Mouse (Mus musculus): ENCODE results near the gene Sgsm1. TPM values are rescaled to one million over a fixed set of nuclear protein-coding genes. Genes with fewer than 3 reads are reported as not detected.
"Not testable (repeated sequence)": the region's sequence is repeated elsewhere in the genome, so short reads cannot be mapped to it uniquely, and the experiment has no call there.

The Sgsm1 gene
- polyA plus RNA-seq, 1 experiment from 2014 or later, result 7.1 TPM

- Histone ChIP-seq H3K36me3 (ENCODE audit: control insufficient read depth, insufficient read depth, low read length) (no peaks in the 10 kb centered on the region), H3K4me1 (ENCODE audit: control insufficient read depth, insufficient read depth, low read length) (no peaks in the 10 kb centered on the region), H3K4me2 (ENCODE audit: low read depth, low read length) (no peak overlapping the region), H3K9ac (ENCODE audit: low read length) (no peak overlapping the region), H3K4me3 (replicated peaks; ENCODE audit: low read length) (no peak overlapping the region), H3K9me3 (replicated peaks; ENCODE audit: control insufficient read depth, low read length) (no peaks in the 10 kb centered on the region), H3K27me3 (ENCODE audit: control insufficient read depth, insufficient read depth, low read length) (peaks cover 46% of the 10 kb centered on the region), H3K27ac (ENCODE audit: low read length) (no peak overlapping the region)
- ATAC-seq (ENCODE audit: insufficient read depth, low FRiP score), result no peak
- 29% methylated on average over 13 of the region's 13 CpGs for WGBS
These were observed 38.0 kb upstream of the Sgsm1 start for GRCm38 (mm10) chr5:113348597-113348996.

DNA sequence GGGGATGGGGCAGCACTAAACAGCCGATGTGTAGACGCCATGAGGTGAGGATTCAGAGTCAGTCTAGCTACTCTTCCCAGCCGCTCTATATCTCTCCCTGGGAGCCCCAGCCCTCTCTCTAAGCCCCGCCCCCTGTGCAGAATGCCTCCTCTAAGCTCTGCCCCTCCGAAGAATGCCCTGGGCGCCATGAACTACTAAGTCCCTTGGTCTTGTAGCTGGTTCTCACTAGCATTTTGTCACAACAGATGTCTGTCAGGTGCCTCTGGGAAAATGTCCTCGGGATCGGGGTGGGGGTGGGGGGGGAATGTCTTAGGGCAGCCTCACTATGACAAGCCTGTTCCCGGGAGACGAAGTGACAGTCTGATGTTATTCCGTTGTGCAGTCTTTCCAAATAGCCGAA, 37.0 kb upstream of the Sgsm1 start:
- Histone ChIP-seq H3K9ac (ENCODE audit: low read length) (no peak overlapping the region), H3K27ac (ENCODE audit: low read length) (no peak overlapping the region), H3K9me3 (replicated peaks; ENCODE audit: control insufficient read depth, low read length) (no peaks in the 10 kb centered on the region), H3K27me3 (ENCODE audit: control insufficient read depth, insufficient read depth, low read length) (peaks cover 46% of the 10 kb centered on the region), H3K4me1 (ENCODE audit: control insufficient read depth, insufficient read depth, low read length) (no peaks in the 10 kb centered on the region), H3K4me3 (replicated peaks; ENCODE audit: low read length) (no peak overlapping the region), H3K4me2 (ENCODE audit: low read depth, low read length) (no peak overlapping the region), H3K36me3 (ENCODE audit: control insufficient read depth, insufficient read depth, low read length) (no peaks in the 10 kb centered on the region)
- ATAC-seq (ENCODE audit: insufficient read depth, low FRiP score), result no peak
- WGBS, result 41% methylated on average over 12 of the region's 12 CpGs

DNA sequence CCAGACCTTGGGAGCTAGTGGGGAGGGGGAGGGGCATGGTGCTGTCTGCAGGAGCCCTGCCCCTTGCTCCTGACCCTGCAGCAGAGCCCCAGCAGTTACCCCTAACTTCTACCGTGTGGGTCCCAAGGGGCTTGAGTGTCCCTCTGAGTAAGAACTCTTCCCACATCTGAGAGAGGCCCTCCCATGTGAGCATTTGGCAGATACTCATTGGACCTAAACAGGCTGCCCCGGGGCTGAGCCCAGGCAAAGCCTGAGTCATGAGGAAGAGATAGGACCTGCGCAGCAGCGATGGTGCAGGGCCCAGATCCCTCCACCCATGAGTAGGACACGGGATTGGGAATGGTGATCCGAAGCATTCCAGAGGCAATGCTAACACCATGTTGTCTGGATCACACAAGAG, 36.1 kb upstream of the Sgsm1 start:
- H3K4me3 ChIP-seq (replicated peaks; ENCODE audit: low read length); H3K36me3 ChIP-seq (ENCODE audit: control insufficient read depth, insufficient read depth, low read length); H3K9me3 ChIP-seq (replicated peaks; ENCODE audit: control insufficient read depth, low read length); ATAC-seq (ENCODE audit: insufficient read depth, low FRiP score); H3K4me2 ChIP-seq (ENCODE audit: low read depth, low read length); H3K27ac ChIP-seq (ENCODE audit: low read length); H3K4me1 ChIP-seq (ENCODE audit: control insufficient read depth, insufficient read depth, low read length); H3K9ac ChIP-seq (ENCODE audit: low read length): not testable (repeated sequence)
- 34% methylated on average over 6 of the region's 6 CpGs for WGBS
- peaks cover 46% of the 10 kb centered on the region for H3K27me3 ChIP-seq (ENCODE audit: control insufficient read depth, insufficient read depth, low read length)

DNA sequence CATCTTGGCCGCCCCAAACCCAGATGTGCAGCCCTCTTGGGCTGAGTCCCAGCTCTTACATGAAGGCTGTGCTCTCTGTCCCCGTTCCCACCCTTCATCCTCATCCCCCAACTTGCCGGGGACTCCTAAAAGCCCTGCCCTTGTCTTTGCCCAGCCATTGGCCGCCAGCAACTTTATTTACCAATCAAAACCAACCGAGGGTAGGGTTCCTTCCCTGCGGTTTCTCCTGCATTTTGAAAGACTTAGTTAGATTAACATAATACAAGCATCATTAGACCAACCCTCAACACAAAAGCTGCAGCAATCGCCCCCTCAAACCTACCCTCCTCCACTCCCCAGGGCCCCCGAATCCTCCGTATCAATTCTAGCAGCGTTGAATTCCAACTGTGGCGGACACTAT, 35.2 kb upstream of the Sgsm1 start:
- Histone ChIP-seq H3K9me3 (replicated peaks; ENCODE audit: control insufficient read depth, low read length) (no peaks in the 10 kb centered on the region), H3K4me1 (ENCODE audit: control insufficient read depth, insufficient read depth, low read length) (no peaks in the 10 kb centered on the region), H3K36me3 (ENCODE audit: control insufficient read depth, insufficient read depth, low read length) (no peaks in the 10 kb centered on the region), H3K4me3 (replicated peaks; ENCODE audit: low read length) (no peak overlapping the region), H3K9ac (ENCODE audit: low read length) (no peak overlapping the region), H3K4me2 (ENCODE audit: low read depth, low read length) (no peak overlapping the region), H3K27me3 (ENCODE audit: control insufficient read depth, insufficient read depth, low read length) (peaks cover 46% of the 10 kb centered on the region), H3K27ac (ENCODE audit: low read length) (no peak overlapping the region)
- no peak for ATAC-seq (ENCODE audit: insufficient read depth, low FRiP score)
- WGBS, result 12% methylated on average over 11 of the region's 11 CpGs

DNA sequence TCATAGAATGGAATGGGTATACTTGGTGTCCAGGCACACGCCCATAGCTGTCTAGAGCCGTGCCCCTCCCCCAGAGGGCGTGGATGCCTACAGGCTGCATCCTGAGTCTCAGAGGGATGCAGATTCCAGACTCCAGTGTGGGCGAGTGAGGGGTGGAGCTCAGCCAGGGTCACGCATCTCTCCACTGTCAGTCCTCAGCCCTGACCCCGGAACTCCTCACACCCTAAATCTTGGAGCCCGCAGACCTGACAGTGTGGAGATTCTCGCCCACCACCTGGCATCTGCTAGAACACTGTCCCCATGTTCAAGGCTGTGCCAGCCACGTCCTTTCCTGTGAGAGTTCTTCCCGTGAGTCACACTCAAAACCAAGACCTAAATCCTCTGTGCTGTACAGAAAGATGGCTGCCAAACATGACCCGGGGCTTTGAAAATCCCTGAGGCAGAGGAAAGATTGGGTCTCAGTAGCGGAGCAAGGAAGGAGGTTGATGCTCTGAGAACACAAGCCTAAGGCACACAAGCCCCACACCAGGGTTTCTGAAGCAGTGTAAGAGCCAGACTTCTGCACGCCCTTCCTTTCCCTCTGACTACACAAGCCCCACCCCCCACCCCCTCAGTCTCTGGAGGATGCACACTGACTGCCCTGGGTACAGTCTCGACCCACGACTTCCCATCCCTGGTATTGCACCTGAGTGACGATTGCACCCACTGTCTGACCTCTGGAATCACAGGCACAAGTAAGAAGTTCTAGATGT, 34.2 kb upstream of the Sgsm1 start:
- Histone ChIP-seq H3K4me1 (ENCODE audit: control insufficient read depth, insufficient read depth, low read length) (no peaks in the 10 kb centered on the region), H3K27me3 (ENCODE audit: control insufficient read depth, insufficient read depth, low read length) (peaks cover 46% of the 10 kb centered on the region), H3K27ac (ENCODE audit: low read length) (no peak overlapping the region), H3K4me3 (replicated peaks; ENCODE audit: low read length) (no peak overlapping the region), H3K9me3 (replicated peaks; ENCODE audit: control insufficient read depth, low read length) (no peaks in the 10 kb centered on the region), H3K36me3 (ENCODE audit: control insufficient read depth, insufficient read depth, low read length) (no peaks in the 10 kb centered on the region), H3K9ac (ENCODE audit: low read length) (no peak overlapping the region), H3K4me2 (ENCODE audit: low read depth, low read length) (no peak overlapping the region)
- no peak for ATAC-seq (ENCODE audit: insufficient read depth, low FRiP score)
- 29% methylated on average over 16 of the region's 16 CpGs for WGBS

- no peak overlapping the region for H3K27ac ChIP-seq (ENCODE audit: low read length)
- WGBS, result 28% methylated on average over 9 of the region's 9 CpGs
- ATAC-seq (ENCODE audit: insufficient read depth, low FRiP score), result no peak
- H3K36me3 ChIP-seq (ENCODE audit: control insufficient read depth, insufficient read depth, low read length), result no peaks in the 10 kb centered on the region
- H3K4me2 ChIP-seq (ENCODE audit: low read depth, low read length), result peak overlapping the region; percentile 46
- no peaks in the 10 kb centered on the region for H3K9me3 ChIP-seq (replicated peaks; ENCODE audit: control insufficient read depth, low read length)
- peaks cover 8% of the 10 kb centered on the region; the same call in 1 of the 2 replicates for H3K4me1 ChIP-seq (ENCODE audit: control insufficient read depth, insufficient read depth, low read length)
- H3K4me3 ChIP-seq (replicated peaks; ENCODE audit: low read length), result no peak overlapping the region
- H3K9ac ChIP-seq (ENCODE audit: low read length), result 0 out of 2 replicates have a peak overlapping the region, but pooled peaks have one; percentile 53
- H3K27me3 ChIP-seq (ENCODE audit: control insufficient read depth, insufficient read depth, low read length), result peaks cover 40% of the 10 kb centered on the region
These were observed 25.7 kb upstream of the Sgsm1 start for GRCm38 (mm10) chr5:113336281-113336680.

DNA sequence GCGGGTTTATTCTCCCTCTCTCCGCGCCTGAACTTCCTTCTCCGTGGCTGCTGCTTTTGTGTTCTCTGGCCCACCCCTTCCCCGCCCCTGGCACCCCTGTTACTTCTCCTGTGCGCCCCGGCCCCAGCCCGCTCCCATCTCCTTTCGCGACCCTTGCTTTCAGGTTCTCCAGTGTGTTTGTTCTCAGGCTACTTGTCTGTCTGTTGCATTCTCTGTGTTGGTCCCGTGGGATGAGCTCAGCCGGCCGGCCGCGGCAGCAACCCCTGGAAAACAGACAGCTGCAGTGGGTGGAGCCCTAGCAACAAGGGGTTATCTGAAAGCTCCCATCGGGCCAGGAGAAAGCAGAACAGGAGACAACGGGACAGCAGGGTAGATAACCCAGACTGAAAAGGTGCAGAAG, 25.1 kb upstream of the Sgsm1 start:
- no peak for ATAC-seq (ENCODE audit: insufficient read depth, low FRiP score)
- H3K27me3 ChIP-seq (ENCODE audit: control insufficient read depth, insufficient read depth, low read length), result peaks cover 40% of the 10 kb centered on the region
- no peaks in the 10 kb centered on the region for H3K9me3 ChIP-seq (replicated peaks; ENCODE audit: control insufficient read depth, low read length)
- peaks cover 8% of the 10 kb centered on the region; the same call in 1 of the 2 replicates for H3K4me1 ChIP-seq (ENCODE audit: control insufficient read depth, insufficient read depth, low read length)
- H3K4me2 ChIP-seq (ENCODE audit: low read depth, low read length), result peak overlapping the region; percentile 46
- H3K27ac ChIP-seq (ENCODE audit: low read length), result no peak overlapping the region
- no peaks in the 10 kb centered on the region for H3K36me3 ChIP-seq (ENCODE audit: control insufficient read depth, insufficient read depth, low read length)
- 1% methylated on average over 17 of the region's 17 CpGs for WGBS
- peak overlapping the region; percentile 53; the same call in 1 of the 2 replicates for H3K9ac ChIP-seq (ENCODE audit: low read length)
- peak overlapping the region; percentile 37 for H3K4me3 ChIP-seq (replicated peaks; ENCODE audit: low read length)

DNA sequence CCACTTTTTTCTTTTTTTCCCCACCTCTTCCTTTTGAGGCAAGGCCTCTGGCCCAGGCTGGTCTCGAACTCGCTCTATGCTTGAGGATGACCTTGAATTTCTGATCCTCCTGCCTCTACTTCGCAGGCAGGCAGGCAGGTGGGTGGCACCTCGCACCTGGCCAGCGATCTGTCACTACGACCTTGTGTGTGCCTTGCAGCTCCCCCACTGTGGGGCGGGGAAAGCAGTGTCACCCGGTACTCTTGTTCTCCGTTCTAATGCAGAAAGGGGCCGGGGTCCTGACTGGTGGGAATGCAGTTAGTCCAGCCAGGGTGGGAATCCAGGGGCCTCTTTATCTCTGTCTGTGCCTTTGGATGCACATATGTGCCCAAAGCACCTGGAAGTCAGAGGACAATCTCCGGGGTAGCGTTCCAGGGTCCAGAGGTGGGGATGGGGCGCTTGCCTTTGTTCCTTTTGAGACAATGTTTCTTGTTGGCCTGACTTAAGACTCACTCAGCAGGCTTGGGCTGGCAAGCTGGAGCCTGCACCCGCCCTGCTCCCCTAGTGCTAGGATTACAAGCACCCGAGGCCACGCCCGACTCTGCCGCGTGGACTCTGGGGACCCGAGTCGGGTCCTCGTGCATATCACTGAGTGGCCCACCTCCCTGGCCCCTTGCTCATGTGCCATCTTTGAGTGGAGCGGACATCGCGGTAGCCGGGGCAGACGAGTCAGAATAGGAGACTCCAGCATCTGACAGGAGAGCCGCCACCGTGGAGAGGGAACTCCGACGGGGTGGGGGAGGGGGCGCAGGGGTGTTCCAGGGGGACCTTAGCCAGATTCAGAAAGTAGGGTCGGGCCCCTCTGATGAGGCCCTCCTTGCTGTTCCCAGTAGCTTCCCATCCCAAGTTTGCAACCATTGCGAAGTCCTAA, 24.3 kb upstream of the Sgsm1 start:
- H3K4me3 ChIP-seq (replicated peaks; ENCODE audit: low read length), result peak overlapping the region; percentile 37
- H3K4me1 ChIP-seq (ENCODE audit: control insufficient read depth, insufficient read depth, low read length), result peaks cover 8% of the 10 kb centered on the region; the same call in 1 of the 2 replicates
- 8% methylated on average over 34 of the region's 34 CpGs for WGBS
- peaks cover 40% of the 10 kb centered on the region for H3K27me3 ChIP-seq (ENCODE audit: control insufficient read depth, insufficient read depth, low read length)
- no peak overlapping the region for H3K27ac ChIP-seq (ENCODE audit: low read length)
- ATAC-seq (ENCODE audit: insufficient read depth, low FRiP score), result no peak; the same call in 1 of the 2 replicates
- no peaks in the 10 kb centered on the region for H3K9me3 ChIP-seq (replicated peaks; ENCODE audit: control insufficient read depth, low read length)
- H3K36me3 ChIP-seq (ENCODE audit: control insufficient read depth, insufficient read depth, low read length), result no peaks in the 10 kb centered on the region
- peak overlapping the region; percentile 53; the same call in 1 of the 2 replicates for H3K9ac ChIP-seq (ENCODE audit: low read length)
- H3K4me2 ChIP-seq (ENCODE audit: low read depth, low read length), result peak overlapping the region; percentile 46

DNA sequence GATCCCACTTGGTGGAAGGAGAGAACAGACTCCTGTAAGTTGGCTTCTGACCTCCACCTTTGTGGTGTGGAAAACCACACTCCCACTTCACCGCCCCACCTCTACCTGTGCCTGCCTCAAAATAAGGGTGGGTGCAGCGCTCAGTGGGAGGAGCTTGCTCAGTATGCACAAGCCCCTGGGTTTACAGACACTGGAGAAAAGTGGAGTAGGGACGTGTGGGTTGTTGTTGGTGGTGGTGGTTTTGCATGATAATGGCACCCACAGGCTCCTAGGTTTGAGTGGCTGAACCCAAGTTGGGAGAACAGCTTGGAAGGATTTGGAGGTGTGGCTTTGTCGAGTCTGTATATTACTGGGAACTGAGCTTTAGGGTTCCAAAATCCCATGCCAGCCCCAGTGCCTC, 22.3 kb upstream of the Sgsm1 start:
- H3K27ac ChIP-seq (ENCODE audit: low read length), result no peak overlapping the region
- H3K4me1 ChIP-seq (ENCODE audit: control insufficient read depth, insufficient read depth, low read length), result peaks cover 8% of the 10 kb centered on the region; the same call in 1 of the 2 replicates
- WGBS, result 62% methylated on average over 4 of the region's 4 CpGs
- H3K9me3 ChIP-seq (replicated peaks; ENCODE audit: control insufficient read depth, low read length), result peaks cover 7% of the 10 kb centered on the region
- no peak overlapping the region for H3K9ac ChIP-seq (ENCODE audit: low read length)
- H3K27me3 ChIP-seq (ENCODE audit: control insufficient read depth, insufficient read depth, low read length), result peaks cover 40% of the 10 kb centered on the region
- H3K36me3 ChIP-seq (ENCODE audit: control insufficient read depth, insufficient read depth, low read length), result no peaks in the 10 kb centered on the region
- no peak overlapping the region for H3K4me2 ChIP-seq (ENCODE audit: low read depth, low read length)
- no peak overlapping the region for H3K4me3 ChIP-seq (replicated peaks; ENCODE audit: low read length)
- ATAC-seq (ENCODE audit: insufficient read depth, low FRiP score), result no peak
